In genomic region chr4:100920413-100920812, GRCm38 (mm10) we compare ENCODE assay signal across 16 mouse cellular contexts.
"Had no signal": no experiment of that assay in that cellular context is flagged by ENCODE, and none has a peak within 500 bp of the region (broad histone marks: within the 10 kb centered on the region; RNA-seq: fewer than 3 reads in every experiment).

No protein-coding gene starts in this region.

- H3K27ac ChIP-seq: kidney, postnatal 0 days; limb, embryonic 15.5 days; liver, embryonic 12.5 days; neural tube, embryonic 12.5 days; stomach, embryonic 15.5 days had no signal

- ATAC-seq: liver, embryonic 12.5 days had no signal

- H3K4me3 ChIP-seq: limb, embryonic 15.5 days; liver, embryonic 12.5 days; megakaryocyte, embryonic 14.5 days; neural tube, embryonic 12.5 days; stomach, embryonic 15.5 days had no signal

- H3K36me3 ChIP-seq: liver, embryonic 12.5 days had no signal

- H3K9me3 ChIP-seq: limb, embryonic 15.5 days; liver, embryonic 12.5 days; megakaryocyte, embryonic 14.5 days; neural tube, embryonic 12.5 days; stomach, embryonic 15.5 days had no signal

- H3K4me1 ChIP-seq: liver, embryonic 12.5 days; megakaryocyte, embryonic 14.5 days; stomach, embryonic 15.5 days had no signal

- DNase-seq: kidney, adult 11 months; kidney, adult 9 months; kidney, postnatal 36 days; layer of hippocampus, adult 9-11 months; layer of hippocampus, postnatal 36 days; lung, embryonic 14.5 days; lung, postnatal 10 days; lung, postnatal 4 days; right cerebral cortex, postnatal 14 days; thymus, postnatal 4 days had no signal

- H3K9ac ChIP-seq: limb, embryonic 15.5 days; liver, embryonic 12.5 days; lung, embryonic 14.5 days; neural tube, embryonic 12.5 days; stomach, embryonic 15.5 days had no signal

- H3K27me3 ChIP-seq: limb, embryonic 15.5 days; liver, embryonic 12.5 days; megakaryocyte, embryonic 14.5 days; neural tube, embryonic 12.5 days; stomach, embryonic 15.5 days had no signal

- H3K4me2 ChIP-seq: limb, embryonic 15.5 days; liver, embryonic 12.5 days; lung, embryonic 14.5 days; neural tube, embryonic 12.5 days; stomach, embryonic 15.5 days had no signal
